Mouse (Mus musculus) macrophage (primary cell): Measurements from ENCODE around the gene Gli2. TPM values are rescaled to one million over a fixed set of nuclear protein-coding genes. Genes with fewer than 3 reads are reported as not detected.

Experiments
- H3K27ac ChIP-seq: fragments of 350-480 bp; formaldehyde crosslinking; 2 replicates; pipeline ENCODE4 v1.9.0; 2021
- H3K36me3 ChIP-seq: fragments of 350-480 bp; formaldehyde crosslinking; 2 replicates; pipeline ENCODE4 v1.9.0; 2021; ENCODE audit errors: inconsistent target
- H3K4me3 ChIP-seq: fragments of 350-480 bp; formaldehyde crosslinking; 2 replicates; pipeline ENCODE4 v1.9.0; 2021; ENCODE audit errors: inconsistent target
- H3K79me2 ChIP-seq: fragments of 350-480 bp; formaldehyde crosslinking; 2 replicates; pipeline ENCODE4 v1.9.0; 2021; ENCODE audit errors: inconsistent target
- WGBS: methylation state at CpG from one replicate; pipeline ENCODE4 v1.1.7; 2026; ENCODE audit warnings: inconsistent platforms; ENCODE audit not compliant: missing documents; 5-methylcytosine and 5-hydroxymethylcytosine counted together
- polyA plus RNA-seq: library from polyadenylated mRNA; stranded (reverse); fragments of 250-400 nt; gene quantifications from 3 replicates; pipeline ENCODE4 v1.2.4, GENCODE M21; 2018; ENCODE audit warnings: inconsistent platforms

The Gli2 gene
- polyA plus RNA-seq, 1 experiment from 2014 or later, result not detected

- H3K36me3 ChIP-seq, result no peaks in the 10 kb centered on the region
- no peak overlapping the region for H3K27ac ChIP-seq
- H3K79me2 ChIP-seq, result no peaks in the 10 kb centered on the region
- no peak overlapping the region for H3K4me3 ChIP-seq
- 86% methylated on average over 7 of the region's 7 CpGs for WGBS
These were observed 94.8 kb downstream of the Gli2 start for GRCm38 (mm10) chr1:118958644-118959043.

DNA sequence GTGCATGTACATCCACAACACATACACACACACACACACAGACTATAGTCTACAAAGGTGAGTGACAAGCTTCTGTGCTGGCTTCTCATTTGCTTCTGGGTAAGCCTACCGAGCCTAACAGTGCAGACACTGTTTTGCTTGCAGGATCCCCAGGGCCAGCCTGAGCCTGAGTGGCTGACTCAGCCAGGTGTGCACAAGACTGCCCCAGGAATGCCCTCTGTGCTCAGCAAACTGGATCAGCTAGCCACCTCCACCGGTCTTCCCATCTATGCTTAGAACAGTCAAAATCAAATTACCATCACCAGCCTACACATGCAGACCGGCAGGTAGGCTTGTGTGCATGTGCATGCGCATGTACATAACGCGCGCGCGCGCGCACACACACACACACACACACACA is 97.6 kb downstream of the Gli2 start:
- Histone ChIP-seq H3K79me2 (no peaks in the 10 kb centered on the region), H3K36me3 (no peaks in the 10 kb centered on the region), H3K4me3 (no peak overlapping the region), H3K27ac (no peak overlapping the region)
- WGBS, result 80% methylated on average over 1 of the region's 11 CpGs

DNA sequence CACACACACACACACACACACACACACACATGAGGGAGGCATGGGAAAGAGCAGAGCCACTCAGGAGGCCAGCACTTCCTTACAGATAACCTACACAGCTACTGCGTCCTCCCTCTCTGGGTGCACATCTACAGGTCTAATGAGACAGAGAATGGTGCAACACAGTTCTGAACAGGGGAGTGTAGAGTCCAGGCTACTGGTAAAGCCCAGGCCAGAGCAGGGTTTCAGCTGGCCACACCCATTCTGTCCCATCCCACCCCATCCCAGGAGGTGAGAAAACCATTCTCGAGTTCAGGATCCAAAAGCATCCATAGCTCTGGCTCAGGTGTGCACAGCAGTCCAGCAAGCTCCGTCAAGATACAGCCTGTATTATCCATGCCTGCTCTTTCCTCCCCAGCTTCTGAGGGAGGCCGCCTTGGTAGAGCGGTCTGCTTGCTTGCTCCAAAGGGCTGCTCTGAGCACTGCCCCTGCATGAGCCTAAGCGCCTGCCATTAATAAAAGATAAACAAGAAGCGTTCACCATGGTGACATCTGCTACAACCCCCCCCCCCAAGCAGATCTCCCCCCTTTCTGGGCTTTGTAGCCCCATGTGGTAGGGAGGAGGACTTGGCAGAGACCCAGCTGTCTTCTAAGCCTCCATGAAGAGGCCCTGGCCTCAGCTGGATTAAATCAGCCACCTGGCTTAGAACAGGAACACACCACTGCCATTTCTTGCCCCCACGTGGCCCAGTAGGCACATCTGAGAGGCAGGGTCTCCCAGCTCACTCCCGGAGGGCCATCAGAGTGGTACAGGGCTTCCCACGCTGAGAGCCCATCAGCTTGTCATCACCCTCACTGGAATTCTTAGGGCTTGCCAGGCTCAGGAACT is 98.8 kb downstream of the Gli2 start:
- no peak overlapping the region for H3K4me3 ChIP-seq
- H3K79me2 ChIP-seq, result no peaks in the 10 kb centered on the region
- no peaks in the 10 kb centered on the region for H3K36me3 ChIP-seq
- H3K27ac ChIP-seq, result no peak overlapping the region
- 88% methylated on average over 10 of the region's 10 CpGs for WGBS

GRCm38 (mm10) chr1:118953031-118953430 is 100.4 kb downstream of the Gli2 start:
- Histone ChIP-seq H3K36me3 (no peaks in the 10 kb centered on the region), H3K4me3 (no peak overlapping the region), H3K27ac (no peak overlapping the region), H3K79me2 (no peaks in the 10 kb centered on the region)
- WGBS, result 91% methylated on average over 3 of the region's 3 CpGs

DNA sequence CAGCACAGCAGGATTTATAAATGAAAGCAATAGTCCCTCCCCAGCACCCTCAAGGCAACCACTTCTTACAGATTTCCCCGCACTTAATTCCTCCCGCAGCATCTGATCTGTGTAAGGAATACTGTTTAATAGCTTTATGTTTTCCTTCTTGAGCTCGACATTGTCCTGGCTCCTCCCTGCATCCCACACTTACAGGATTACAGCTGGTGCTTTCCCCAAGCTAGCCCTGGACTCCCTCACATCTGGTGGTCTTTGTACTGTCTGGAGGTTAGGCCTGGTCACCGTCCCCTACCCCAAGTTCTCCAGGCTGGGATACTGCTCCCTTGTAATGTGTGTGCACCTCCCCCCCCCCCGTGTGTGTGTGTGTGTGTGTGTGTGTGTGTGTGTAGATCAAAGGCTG is 101.1 kb downstream of the Gli2 start:
- no peaks in the 10 kb centered on the region for H3K79me2 ChIP-seq
- no peaks in the 10 kb centered on the region for H3K36me3 ChIP-seq
- no peak overlapping the region for H3K4me3 ChIP-seq
- no peak overlapping the region for H3K27ac ChIP-seq
- WGBS, result 85% methylated on average over 4 of the region's 5 CpGs

DNA sequence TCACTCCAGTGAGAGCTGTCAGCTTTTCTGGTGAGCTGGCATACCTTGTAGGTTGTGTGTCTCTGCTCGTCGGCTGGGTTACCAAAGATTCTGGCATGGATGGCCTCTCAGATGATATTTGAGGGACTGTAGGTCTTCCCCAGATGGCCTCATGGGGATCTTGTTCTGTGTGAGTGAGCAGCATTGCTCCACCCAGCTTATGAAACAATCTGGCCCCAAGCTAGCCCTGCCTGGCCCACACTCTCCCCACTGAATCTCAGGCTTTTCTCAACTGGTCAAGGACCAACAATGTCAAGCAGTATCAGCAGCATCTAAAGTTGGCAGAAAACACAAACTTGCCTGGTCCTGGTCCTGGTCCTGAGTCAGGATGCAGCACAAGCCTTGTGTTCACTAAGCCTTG is 105.0 kb downstream of the Gli2 start:
- H3K79me2 ChIP-seq, result no peaks in the 10 kb centered on the region
- WGBS, result 92% methylated on average over 2 of the region's 2 CpGs

DNA sequence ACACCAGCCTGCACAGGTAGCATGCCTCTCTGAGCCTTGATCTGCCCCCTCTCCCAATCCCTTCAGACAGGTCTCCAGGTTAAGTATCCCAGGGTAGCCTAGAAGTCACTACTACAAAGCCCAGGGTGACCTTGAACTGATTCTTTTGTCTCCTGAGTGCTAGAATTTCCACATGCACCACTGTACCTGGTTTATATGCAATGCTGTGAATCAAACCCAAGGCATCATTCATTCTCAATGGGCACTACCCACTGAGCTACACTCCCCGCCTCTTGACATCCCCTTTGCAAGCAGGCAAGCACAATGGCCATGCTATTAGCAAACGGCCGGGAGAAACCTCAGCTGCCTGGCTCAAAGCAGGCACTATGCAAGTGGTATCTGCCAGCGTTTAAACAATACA is 106.2 kb downstream of the Gli2 start:
- no peaks in the 10 kb centered on the region for H3K79me2 ChIP-seq

More for the DNA sequence above, 105.0 kb downstream of the Gli2 start:
- Histone ChIP-seq H3K4me3 (no peak overlapping the region), H3K27ac (no peak overlapping the region), H3K36me3 (no peaks in the 10 kb centered on the region)

GRCm38 (mm10) chr1:118941336-118941735 is 112.1 kb downstream of the Gli2 start:
- 94% methylated on average over 8 of the region's 8 CpGs for WGBS
- H3K4me3 ChIP-seq, result no peak overlapping the region
- H3K36me3 ChIP-seq, result no peaks in the 10 kb centered on the region
- no peak overlapping the region for H3K27ac ChIP-seq
- no peaks in the 10 kb centered on the region for H3K79me2 ChIP-seq

More for the DNA sequence above, 106.2 kb downstream of the Gli2 start:
- Histone ChIP-seq H3K27ac (no peak overlapping the region), H3K36me3 (no peaks in the 10 kb centered on the region), H3K4me3 (no peak overlapping the region)
- 82% methylated on average over 4 of the region's 4 CpGs for WGBS

DNA sequence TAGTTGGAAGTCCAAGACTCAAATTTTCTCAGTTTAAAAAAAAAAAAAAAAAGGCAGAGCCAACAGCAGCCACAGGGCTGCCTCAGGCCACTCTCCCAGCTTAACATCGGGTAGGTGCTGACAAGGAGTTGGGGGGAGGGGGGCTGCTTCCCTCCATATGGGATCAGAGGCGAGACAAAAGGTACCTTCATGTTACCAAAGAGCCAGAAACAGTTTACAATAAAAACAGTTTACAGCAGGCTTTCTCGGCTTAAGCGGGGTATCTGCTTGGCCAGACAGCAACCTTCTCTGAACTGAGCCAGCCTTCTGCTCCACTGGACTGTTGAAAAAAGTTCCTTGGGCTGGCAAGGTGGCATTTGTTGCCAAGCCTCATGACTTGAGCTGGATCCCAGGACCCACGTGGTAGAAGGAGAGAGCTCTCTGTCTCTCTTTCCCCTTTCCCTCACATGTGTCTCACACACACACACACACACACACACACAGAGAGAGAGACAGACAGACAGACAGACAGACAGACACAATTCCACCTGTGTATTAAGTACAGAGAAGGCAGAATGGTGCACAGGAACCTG is 113.1 kb downstream of the Gli2 start:
- no peak overlapping the region for H3K27ac ChIP-seq
- H3K36me3 ChIP-seq, result no peaks in the 10 kb centered on the region
- H3K4me3 ChIP-seq, result no peak overlapping the region
- H3K79me2 ChIP-seq, result no peaks in the 10 kb centered on the region
- WGBS, result 82% methylated on average over 5 of the region's 5 CpGs

DNA sequence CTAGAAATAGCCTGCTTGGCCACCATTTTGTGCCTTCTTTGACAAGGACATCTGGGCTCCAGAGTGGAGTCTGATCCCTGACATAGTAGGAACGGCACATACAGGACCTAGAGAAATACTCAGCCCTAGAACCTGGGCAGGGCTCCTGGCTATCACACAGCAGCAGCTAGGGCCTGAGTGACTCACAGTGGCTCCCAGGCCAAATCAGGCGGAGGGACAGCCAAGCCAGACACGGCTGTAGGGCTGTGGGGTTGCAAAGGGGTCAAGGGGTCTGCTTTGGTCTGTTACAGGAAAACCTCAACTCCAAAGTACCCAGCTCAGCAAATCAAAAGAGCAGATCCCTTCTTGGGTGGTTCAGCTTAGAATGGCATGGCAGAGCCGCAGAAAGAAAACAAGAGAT is 115.2 kb downstream of the Gli2 start:
- 91% methylated on average over 4 of the region's 4 CpGs for WGBS
- Histone ChIP-seq H3K4me3 (no peak overlapping the region), H3K36me3 (no peaks in the 10 kb centered on the region), H3K27ac (no peak overlapping the region), H3K79me2 (no peaks in the 10 kb centered on the region)

GRCm38 (mm10) chr1:118936108-118936507 is 117.3 kb downstream of the Gli2 start:
- Histone ChIP-seq H3K4me3 (no peak overlapping the region), H3K79me2 (no peaks in the 10 kb centered on the region), H3K36me3 (no peaks in the 10 kb centered on the region), H3K27ac (no peak overlapping the region)
- WGBS, result 79% methylated on average over 4 of the region's 4 CpGs

GRCm38 (mm10) chr1:118935518-118935917 is 117.9 kb downstream of the Gli2 start:
- Histone ChIP-seq H3K4me3 (no peak overlapping the region), H3K79me2 (no peaks in the 10 kb centered on the region), H3K36me3 (no peaks in the 10 kb centered on the region), H3K27ac (no peak overlapping the region)
- WGBS, result 84% methylated on average over 6 of the region's 6 CpGs

GRCm38 (mm10) chr1:118932167-118932566 is 121.3 kb downstream of the Gli2 start:
- H3K4me3 ChIP-seq, result no peak overlapping the region
- no peak overlapping the region for H3K27ac ChIP-seq
- H3K79me2 ChIP-seq, result no peaks in the 10 kb centered on the region
- 96% methylated on average over 5 of the region's 5 CpGs for WGBS
- no peaks in the 10 kb centered on the region for H3K36me3 ChIP-seq

DNA sequence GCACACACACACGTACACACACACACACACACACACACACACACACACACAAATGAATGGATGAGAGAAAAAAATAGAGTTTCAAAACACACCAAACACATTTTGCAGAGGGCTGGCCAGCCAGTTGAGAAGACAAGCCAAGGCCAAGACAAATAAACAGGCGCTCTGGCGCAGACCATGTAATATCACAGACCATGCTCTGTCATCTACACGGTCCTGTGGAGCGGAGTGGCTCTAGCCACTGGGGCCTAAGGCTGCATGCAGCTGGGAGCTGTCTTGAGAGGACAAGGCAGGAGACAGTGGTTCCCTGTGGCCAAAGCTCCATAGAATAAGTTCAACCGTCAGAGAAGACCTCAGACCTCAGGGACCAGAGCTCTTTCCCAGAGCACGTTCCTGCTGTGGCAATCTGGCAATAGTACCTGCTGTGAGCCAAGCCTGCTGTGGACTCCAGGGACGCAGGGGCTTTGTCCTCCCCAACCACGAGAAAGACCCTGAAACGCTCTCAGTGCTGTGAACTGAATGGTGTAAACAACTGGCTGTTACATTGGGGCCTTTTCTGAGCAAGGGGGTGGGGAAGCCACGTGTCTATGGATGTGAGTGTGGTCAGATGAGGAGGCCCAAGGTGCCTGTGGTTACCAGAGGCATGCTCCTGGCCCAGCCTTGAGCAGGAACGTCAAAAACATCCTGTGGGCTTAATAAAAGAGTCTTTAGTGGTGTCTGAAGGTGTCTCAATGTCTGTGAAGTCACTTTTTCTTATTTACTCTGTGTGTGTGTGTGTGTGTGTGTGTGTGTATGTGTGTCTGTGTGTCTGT is 125.7 kb downstream of the Gli2 start:
- Histone ChIP-seq H3K4me3 (no peak overlapping the region), H3K79me2 (no peaks in the 10 kb centered on the region), H3K36me3 (no peaks in the 10 kb centered on the region), H3K27ac (no peak overlapping the region)
- 64% methylated on average over 12 of the region's 12 CpGs for WGBS

- no peak overlapping the region for H3K27ac ChIP-seq
- no peaks in the 10 kb centered on the region for H3K79me2 ChIP-seq
- no peaks in the 10 kb centered on the region for H3K36me3 ChIP-seq
- WGBS, result 94% methylated on average over 7 of the region's 7 CpGs
- H3K4me3 ChIP-seq, result no peak overlapping the region
These were observed 126.9 kb downstream of the Gli2 start for GRCm38 (mm10) chr1:118926556-118926955.
